Mouse (Mus musculus) gastrocnemius, postnatal 36 days (tissue): ENCODE results near the gene Clec4b1. TPM values are rescaled to one million over a fixed set of nuclear protein-coding genes. Genes with fewer than 3 reads are reported as not detected.
"Not testable (repeated sequence)": the region's sequence is repeated elsewhere in the genome, so short reads cannot be mapped to it uniquely, and the experiment has no call there.

Source experiments
- DNase-seq, 2 experiments: peaks; one replicate each; pipeline ENCODE4 v3.0.0; 2022
- intact Hi-C: fragments of 180-260 bp; cut with DNase I; formaldehyde crosslinking; loops from one replicate; pipeline ENCODE4 v1.15.1; 2025
- long read RNA-seq, 2 experiments: library from polyadenylated mRNA; stranded (forward); transcript quantifications; one replicate each; pipeline ENCODE4 v2.0.0; 2021
- total RNA-seq, 2 experiments: library from RNA; stranded (reverse); gene quantifications; 2 replicates each; pipeline ENCODE4 v1.2.3; 2021

The Clec4b1 gene
- total RNA-seq, result not detected
- long read RNA-seq, experiment 1, partial matches to known transcripts, result 0 of 1 reads
- long read RNA-seq, experiment 1, other reads (novel, unspliced or antisense), result 0 of 1 reads
- long read RNA-seq, experiment 2, result 0 reads

GRCm38 (mm10) chr6:123049742-123050372 lies at the start of gene Clec4b1:
TSS of gene Clec4b1 (plus strand) at chr6:123049962.
- DNase-seq, result no peak
- intact Hi-C loops, result no loop called here

GRCm38 (mm10) chr6:123004696-123005095 lies 45.1 kb upstream of the Clec4b1 start:
- intact Hi-C loops, DNase-seq: not testable (repeated sequence)

- intact Hi-C loops, result no loop called here
- no peak for DNase-seq
Observed at GRCm38 (mm10) chr6:123005591-123005990, 44.2 kb upstream of the Clec4b1 start.

- intact Hi-C loops, result no loop called here
- no peak for DNase-seq
Observed at GRCm38 (mm10) chr6:123095125-123095843, 45.5 kb downstream of the Clec4b1 start.

- intact Hi-C loops, DNase-seq: not testable (repeated sequence)
Observed at GRCm38 (mm10) chr6:123106128-123106527, 56.4 kb downstream of the Clec4b1 start, which contains the start of gene Clec4a2. TSS of gene Clec4a2 (plus strand) at chr6:123106428.

Other genes starting within 250 kb of the Clec4b1 start
- 1 to 10 TPM; 1.0 to 1.2 TPM for gene Slc2a3, start 248.3 kb upstream of the Clec4b1 start, total RNA-seq
- gene Foxj2, start 230.0 kb upstream of the Clec4b1 start, total RNA-seq, result 10 to 100 TPM; 19.8 to 22.4 TPM
- gene C3ar1, start 193.8 kb upstream of the Clec4b1 start, total RNA-seq, result under 1 TPM; 0.54 to 0.81 TPM
- gene Necap1, start 175.5 kb upstream of the Clec4b1 start, total RNA-seq, result 10 to 100 TPM; 13.2 to 13.8 TPM
- gene Clec4a1, start 128.1 kb upstream of the Clec4b1 start, total RNA-seq, result 1 to 10 TPM in 1 of 2 experiments, under 1 TPM in 1; 0.82 to 1.4 TPM
- 1 to 10 TPM in 1 of 2 experiments, under 1 TPM in 1; 0.96 to 2.5 TPM for gene Clec4a3, start 97.4 kb upstream of the Clec4b1 start, total RNA-seq
- not detected for gene Clec4a4, start 59.6 kb upstream of the Clec4b1 start, total RNA-seq
- 1 to 10 TPM in 1 of 2 experiments, under 1 TPM in 1; 0.54 to 1.1 TPM for gene Clec4a2, start 56.5 kb downstream of the Clec4b1 start, total RNA-seq
- gene Clec4b2, start 122.9 kb downstream of the Clec4b1 start, total RNA-seq, result not detected
- gene Clec4n, start 179.9 kb downstream of the Clec4b1 start, total RNA-seq, result not detected
- gene Clec4d, start 212.1 kb downstream of the Clec4b1 start, total RNA-seq, result not detected
- not detected for gene Clec4e, start 239.9 kb downstream of the Clec4b1 start, total RNA-seq